Mouse (Mus musculus) spleen, postnatal 4 days (tissue): ENCODE measurements at regions not wholly inside any gene's neighbourhood (a gene's known extent, or its start where the extent isn't known, plus 50 kb on each side); places are given as distances from the start of the nearest gene placed in this dataset.
A peak's percentile ranks its signal among the peaks of the same experiment; 100 is the strongest.

Experiments used
- DNase-seq, 2 experiments: peaks; one replicate each; pipeline ENCODE4 v3.0.0; 2022; ENCODE audit warnings: low spot score in 2 of 2

- no peak for DNase-seq
These were observed 185.7 kb downstream of the Hace1 start for GRCm38 (mm10) chr10:45763160-45763955.

GRCm38 (mm10) chr10:45779720-45780119 is 202.1 kb downstream of the Hace1 start:
- DNase-seq, result no peak

GRCm38 (mm10) chr10:45783026-45783425 is 205.4 kb downstream of the Hace1 start:
- DNase-seq, result no peak

- DNase-seq, result no peak
These were observed 206.0 kb downstream of the Hace1 start for GRCm38 (mm10) chr10:45783461-45784149.

GRCm38 (mm10) chr10:45784150-45784479 is 206.5 kb downstream of the Hace1 start:
- DNase-seq, result no peak

GRCm38 (mm10) chr10:45784575-45784974 is 206.9 kb downstream of the Hace1 start:
- DNase-seq, result no peak

GRCm38 (mm10) chr10:45788356-45788755 is 210.7 kb downstream of the Hace1 start:
- no peak for DNase-seq

GRCm38 (mm10) chr10:45795582-45795981 is 218.0 kb downstream of the Hace1 start:
- no peak for DNase-seq

GRCm38 (mm10) chr10:45800070-45800851 is 222.6 kb downstream of the Hace1 start:
- no peak for DNase-seq

GRCm38 (mm10) chr10:45801463-45801862 is 223.8 kb downstream of the Hace1 start:
- no peak for DNase-seq

- DNase-seq, result no peak
These were observed 229.6 kb downstream of the Hace1 start for GRCm38 (mm10) chr10:45806984-45807827.

GRCm38 (mm10) chr10:45811882-45812281 is 234.3 kb downstream of the Hace1 start:
- peak; percentile 17 to 70 for DNase-seq

- DNase-seq, result no peak
These were observed 236.2 kb downstream of the Hace1 start for GRCm38 (mm10) chr10:45813804-45814203.

GRCm38 (mm10) chr10:45816679-45817078 is 239.1 kb downstream of the Hace1 start:
- no peak for DNase-seq

GRCm38 (mm10) chr10:45820986-45821655 is 243.5 kb downstream of the Hace1 start:
- no peak for DNase-seq

GRCm38 (mm10) chr10:45822251-45822650 is 244.6 kb downstream of the Hace1 start:
- DNase-seq, result no peak

- DNase-seq, result no peak
These were observed 246.0 kb downstream of the Hace1 start for GRCm38 (mm10) chr10:45823612-45824011.

- DNase-seq, result no peak
These were observed 271.0 kb downstream of the Hace1 start for GRCm38 (mm10) chr10:45848654-45849053.

GRCm38 (mm10) chr10:45849841-45850240 is 272.2 kb downstream of the Hace1 start:
- no peak for DNase-seq

- DNase-seq, result no peak
These were observed 273.0 kb downstream of the Hace1 start for GRCm38 (mm10) chr10:45850625-45851024.

GRCm38 (mm10) chr10:45852688-45853087 is 275.1 kb downstream of the Hace1 start:
- no peak for DNase-seq
